Mouse (Mus musculus) left cerebral cortex, postnatal 10 days (tissue): ENCODE results near the gene Zfp791. TPM values are rescaled to one million over a fixed set of nuclear protein-coding genes. Genes with fewer than 3 reads are reported as not detected.
"Not testable (repeated sequence)": the region's sequence is repeated elsewhere in the genome, so short reads cannot be mapped to it uniquely, and the experiment has no call there.

ENCODE experiments used
- DNase-seq, 2 experiments: peaks; one replicate each; pipeline ENCODE4 v3.0.0; 2021 to 2022; ENCODE audit warnings: low spot score in 2 of 2, mixed read lengths in 1 of 2; ENCODE audit errors: extremely low spot score in 1 of 2
- intact Hi-C: fragments of 180-260 bp; cut with DNase I; formaldehyde crosslinking; loops from one replicate; pipeline ENCODE4 v1.15.1; 2025
- total RNA-seq, 2 experiments: library from RNA; stranded (reverse); gene quantifications; 2 replicates each; pipeline ENCODE4 v1.2.3; 2021

The Zfp791 gene
- total RNA-seq, result 1 to 10 TPM; 5.6 to 6.0 TPM

DNA sequence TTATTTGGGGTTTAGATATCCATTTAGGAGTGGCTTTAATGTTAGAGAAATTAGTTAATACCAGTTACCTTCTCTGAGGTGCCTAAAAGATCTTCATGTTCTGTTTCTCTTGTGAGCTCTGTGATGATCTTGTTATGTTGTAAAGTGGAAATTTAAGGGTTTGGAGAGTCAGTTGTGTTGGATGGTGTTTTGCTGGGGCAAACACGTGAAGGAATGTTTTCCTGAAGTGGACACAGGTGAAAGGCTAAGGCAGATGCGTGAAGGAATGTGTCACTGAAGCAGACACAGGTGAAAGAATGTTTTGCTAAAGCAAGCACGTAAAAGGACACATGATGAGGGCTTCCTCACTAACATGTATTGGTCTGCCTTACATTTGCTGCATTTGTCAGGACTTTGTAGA is at the start of gene Zfp791:
Zfp791 (minus strand) TSS at position 101 of the 400 bp plus-strand sequence.
- intact Hi-C loops, result no loop called here
- DNase-seq, result no peak

GRCm38 (mm10) chr8:85171291-85171690 is 48.4 kb upstream of the Zfp791 start:
- intact Hi-C loops, result no loop called here

DNA sequence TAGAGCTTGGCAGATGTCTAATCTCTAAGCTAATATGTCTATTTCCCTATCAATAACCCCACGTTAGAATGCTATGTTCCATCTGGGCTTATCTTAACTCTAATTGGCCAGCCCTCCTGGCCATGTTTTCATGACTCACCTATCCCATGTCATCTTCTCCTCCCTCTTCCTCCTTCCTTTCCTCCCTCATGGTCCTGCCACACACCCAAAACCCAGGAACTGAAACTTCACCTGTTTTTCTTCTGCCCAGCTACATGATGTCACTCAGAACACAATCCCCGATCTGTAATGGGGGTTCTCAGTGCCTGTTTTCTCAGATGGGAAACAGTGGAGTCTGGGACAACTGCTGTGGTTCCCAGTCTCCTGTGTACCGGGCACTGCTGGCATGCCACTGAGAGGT is 28.7 kb upstream of the Zfp791 start, which contains the start of gene Cks1brt:
Cks1brt (plus strand) TSS at position 301 of the 400 bp plus-strand sequence.
- DNase-seq, result no peak
- intact Hi-C loops, result no loop called here

More at GRCm38 (mm10) chr8:85171291-85171690, 48.4 kb upstream of the Zfp791 start:
- peak; percentile 15 to 47 for DNase-seq

- no peak for DNase-seq
- intact Hi-C loops, result no loop called here
These were observed 19.6 kb upstream of the Zfp791 start for GRCm38 (mm10) chr8:85142516-85142915.

- intact Hi-C loops, DNase-seq: not testable (repeated sequence)
These were observed 12.8 kb upstream of the Zfp791 start for GRCm38 (mm10) chr8:85135690-85136089.

DNA sequence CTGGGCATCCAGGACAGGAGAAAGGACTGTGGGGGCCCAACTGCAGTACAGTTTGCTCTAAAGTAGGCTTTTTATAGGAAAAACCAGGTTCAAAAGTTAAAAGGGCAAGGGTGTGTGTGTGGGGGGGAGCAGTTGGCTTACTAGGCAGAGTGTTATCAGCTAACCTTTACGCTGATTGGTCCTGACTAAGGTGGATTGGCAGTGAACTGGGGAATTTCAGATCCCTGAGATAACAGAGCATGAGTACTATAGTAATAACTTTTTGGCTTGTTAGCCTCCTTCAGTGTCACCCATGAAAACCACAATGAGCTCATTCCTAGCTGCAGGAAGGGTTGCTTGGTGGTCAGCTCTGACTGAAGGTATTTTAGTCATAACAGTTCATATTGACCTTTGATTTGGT is 9.4 kb upstream of the Zfp791 start:
- intact Hi-C loops, result no loop called here
- no peak for DNase-seq

DNA sequence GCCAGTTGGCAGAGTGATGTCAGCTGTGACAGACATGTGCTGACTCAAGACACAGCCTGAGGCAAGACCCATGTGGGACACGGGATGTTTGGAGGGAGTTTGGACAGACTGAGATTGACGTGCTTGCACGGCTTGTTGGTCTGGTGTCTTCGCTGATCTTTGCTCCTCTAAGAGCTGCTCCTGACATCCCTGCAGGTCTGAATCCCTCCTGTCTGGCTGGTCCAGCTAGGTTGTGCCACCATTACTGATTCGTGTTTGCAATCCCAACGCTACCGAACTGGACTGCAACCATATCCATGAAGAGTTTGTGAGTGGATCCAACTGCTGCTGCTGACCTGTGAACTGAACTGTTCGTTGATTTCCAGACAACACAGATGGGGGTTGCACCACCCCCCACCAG is 796 bp upstream of the Zfp791 start:
- intact Hi-C loops, result no loop called here

GRCm38 (mm10) chr8:85120251-85120650 is 2.6 kb downstream of the Zfp791 start:
- DNase-seq, intact Hi-C loops: not testable (repeated sequence)

More for the DNA sequence above, 796 bp upstream of the Zfp791 start:
- no peak for DNase-seq

- peak; percentile 76 to 88 for DNase-seq
- intact Hi-C loops, result no loop called here
These were observed 3.6 kb downstream of the Zfp791 start for GRCm38 (mm10) chr8:85119052-85119981.

- intact Hi-C loops, result no loop called here
- DNase-seq, result no peak
These were observed 5.9 kb downstream of the Zfp791 start for GRCm38 (mm10) chr8:85116984-85117383.

GRCm38 (mm10) chr8:85115501-85115900 is 7.4 kb downstream of the Zfp791 start:
- DNase-seq, result no peak
- intact Hi-C loops, result no loop called here

- no peak for DNase-seq
- intact Hi-C loops, result no loop called here
These were observed 9.7 kb downstream of the Zfp791 start for GRCm38 (mm10) chr8:85113241-85113640.

DNA sequence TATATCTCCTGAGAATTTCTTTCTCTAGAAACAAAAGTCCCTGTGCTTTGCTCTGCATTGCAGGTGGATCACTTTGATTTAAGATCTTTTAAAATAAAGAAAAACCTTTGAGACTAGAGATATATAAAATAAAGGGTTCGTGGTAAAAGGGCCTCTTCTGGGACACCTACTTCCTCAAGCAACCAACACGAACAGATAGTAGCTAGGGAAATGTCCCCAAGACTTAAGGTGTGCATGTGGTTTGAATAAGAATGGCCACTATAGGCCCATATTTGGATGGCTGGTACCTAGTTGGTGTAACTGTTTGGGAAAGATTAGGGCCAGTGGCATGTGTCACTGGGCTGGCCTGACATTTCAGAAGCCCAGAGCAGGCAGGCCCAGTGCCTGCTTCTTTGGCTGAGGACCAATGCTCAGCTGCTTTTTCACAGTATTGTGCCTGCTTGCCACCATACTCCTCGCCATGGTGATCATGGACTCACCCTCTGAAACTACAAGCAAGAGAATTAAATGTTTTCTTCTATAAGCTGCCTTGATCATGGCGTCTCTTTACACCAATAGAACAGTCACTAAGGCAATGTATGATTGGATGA is 22.7 kb downstream of the Zfp791 start:
- intact Hi-C loops, result no loop called here
- DNase-seq, result no peak

GRCm38 (mm10) chr8:85096850-85097249 is 26.0 kb downstream of the Zfp791 start:
- no peak for DNase-seq
- intact Hi-C loops, result no loop called here

GRCm38 (mm10) chr8:85096196-85096595 is 26.7 kb downstream of the Zfp791 start:
- no peak for DNase-seq
- intact Hi-C loops, result no loop called here

- no peak for DNase-seq
- intact Hi-C loops, result no loop called here
These were observed 27.3 kb downstream of the Zfp791 start for GRCm38 (mm10) chr8:85095566-85095965.

DNA sequence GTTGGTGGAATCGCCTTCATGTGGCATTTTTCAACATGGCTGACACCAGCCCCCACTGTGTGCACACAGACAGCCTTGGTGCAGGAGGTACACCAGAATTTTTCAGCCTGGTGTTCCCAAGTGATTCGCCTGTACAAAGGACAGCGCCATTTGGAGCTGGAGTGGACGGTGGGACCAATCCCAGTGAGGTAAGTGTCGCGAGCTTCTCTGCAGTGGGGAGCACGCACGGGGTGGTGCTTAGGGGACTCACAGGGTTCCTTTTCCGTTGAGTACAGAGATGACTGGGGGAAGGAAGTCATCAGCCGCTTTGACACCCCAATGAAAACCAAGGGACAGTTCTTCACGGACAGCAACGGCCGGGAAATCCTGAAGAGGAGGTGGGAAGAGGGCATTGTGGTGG is 27.8 kb downstream of the Zfp791 start:
- intact Hi-C loops, result no loop called here
- no peak for DNase-seq

GRCm38 (mm10) chr8:85091526-85092090 is 31.3 kb downstream of the Zfp791 start:
- DNase-seq, result peak in 1 of 2 experiments; percentile 28

GRCm38 (mm10) chr8:85090856-85091255 is 32.0 kb downstream of the Zfp791 start:
- intact Hi-C loops, result no loop called here
- DNase-seq, result no peak

More at GRCm38 (mm10) chr8:85091526-85092090, 31.3 kb downstream of the Zfp791 start:
- intact Hi-C loops, result no loop called here

- no peak for DNase-seq
- intact Hi-C loops, result no loop called here
These were observed 34.1 kb downstream of the Zfp791 start for GRCm38 (mm10) chr8:85088771-85089170.
